Mouse (Mus musculus): ENCODE results near the gene Ubash3b.

GRCm38 (mm10) chr9:41181372-41181771, 19.9 kb upstream of the Ubash3b start:
- TF ChIP-seq CTCF (IDR thresholded peaks at IDR 0.05; ENCODE audit: extremely low read depth, insufficient read depth, low read length) (no peak), POLR2A (IDR thresholded peaks at IDR 0.05; ENCODE audit: extremely low read depth, insufficient read depth, low read length) (no peak)
